Mouse (Mus musculus): ENCODE results near the gene Dnajb11.

- TF ChIP-seq POLR2A (IDR thresholded peaks at IDR 0.05; ENCODE audit: borderline replicate concordance, extremely low read depth, insufficient read depth, insufficient read length, poor library complexity, severe bottlenecking) (no peak), CTCF (IDR thresholded peaks at IDR 0.05; ENCODE audit: borderline replicate concordance, extremely low read depth, insufficient read depth, insufficient read length) (no peak)
Observed at GRCm38 (mm10) chr16:22842871-22843270, 14.8 kb upstream of the Dnajb11 start.
